Mouse (Mus musculus): Measurements from ENCODE around the gene Cttnbp2. TPM values are rescaled to one million over a fixed set of nuclear protein-coding genes. Genes with fewer than 3 reads are reported as not detected.
"Not testable (repeated sequence)": the region's sequence is repeated elsewhere in the genome, so short reads cannot be mapped to it uniquely, and the experiment has no call there.

Cttnbp2 gene
- polyA plus RNA-seq, 1 experiment from 2014 or later: 55.7 TPM

DNA sequence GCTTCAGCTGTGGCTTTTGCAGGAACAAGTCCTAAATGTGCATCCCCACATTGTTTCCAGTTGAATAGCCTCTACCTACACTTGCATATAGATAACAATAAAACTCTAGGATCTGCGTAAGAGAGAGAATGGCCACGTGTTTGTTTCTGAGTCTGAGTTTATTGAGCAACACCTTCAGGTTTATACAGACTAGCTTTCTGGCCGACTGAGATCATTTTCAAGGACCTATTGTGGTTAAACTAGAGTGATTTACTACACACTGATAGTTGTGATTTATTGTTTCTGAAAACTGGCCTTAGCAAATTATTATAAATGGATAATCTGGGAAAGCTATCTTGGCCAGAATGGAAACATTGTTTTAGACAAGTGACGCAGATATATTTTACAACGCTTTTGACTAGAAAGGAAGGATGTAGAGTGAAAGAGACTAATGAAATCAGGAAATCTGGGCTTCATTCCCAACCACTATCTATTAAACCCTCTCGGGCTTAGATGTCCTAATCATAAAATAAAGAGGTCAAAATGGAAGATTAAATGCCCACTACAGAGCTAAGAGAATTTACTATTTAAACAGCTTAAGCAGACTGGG, 96.7 kb downstream of the Cttnbp2 start:
- Histone ChIP-seq H3K36me3 (ENCODE audit: control insufficient read depth, insufficient read depth, low read length) (peaks cover 29% of the 10 kb centered on the region), H3K4me2 (ENCODE audit: low read length) (no peak overlapping the region), H3K27me3 (replicated peaks; ENCODE audit: control insufficient read depth, insufficient read depth, low read length) (no peaks in the 10 kb centered on the region), H3K27ac (ENCODE audit: low read depth, low read length) (no peak overlapping the region), H3K9me3 (replicated peaks; ENCODE audit: control insufficient read depth, low read length) (no peaks in the 10 kb centered on the region), H3K4me3 (ENCODE audit: low read depth, low read length) (no peak overlapping the region), H3K4me1 (ENCODE audit: control insufficient read depth, insufficient read depth, low read length) (no peaks in the 10 kb centered on the region; the same call in 1 of the 2 replicates), H3K9ac (ENCODE audit: low read length) (no peak overlapping the region)
- ATAC-seq (no peak), DNase-seq (ENCODE audit: low spot score) (no peak)
- 79% methylated on average over 6 of the region's 6 CpGs for WGBS

DNA sequence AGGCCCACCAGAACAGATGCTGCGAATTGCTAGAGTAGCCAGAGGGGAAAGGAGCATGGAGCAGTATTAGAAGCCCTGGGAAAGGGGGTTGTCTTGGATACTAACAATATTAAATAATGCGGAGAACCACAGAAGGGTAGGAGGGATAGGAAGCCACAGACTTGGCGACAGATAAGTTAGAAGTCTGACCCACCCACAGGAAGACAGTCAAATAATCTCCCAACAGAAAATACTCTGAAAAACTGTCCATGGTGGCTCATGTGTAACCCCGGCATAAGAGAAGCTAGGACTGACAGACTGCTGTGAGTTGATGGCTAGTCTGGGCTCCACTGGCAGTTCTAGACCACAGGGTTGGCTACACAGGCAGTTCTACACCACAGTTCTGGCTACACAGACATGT, 98.7 kb downstream of the Cttnbp2 start:
- Histone ChIP-seq H3K4me2 (ENCODE audit: low read length) (no peak overlapping the region), H3K27ac (ENCODE audit: low read depth, low read length) (no peak overlapping the region), H3K4me1 (ENCODE audit: control insufficient read depth, insufficient read depth, low read length) (no peaks in the 10 kb centered on the region), H3K36me3 (ENCODE audit: control insufficient read depth, insufficient read depth, low read length) (peaks cover 37% of the 10 kb centered on the region), H3K27me3 (replicated peaks; ENCODE audit: control insufficient read depth, insufficient read depth, low read length) (no peaks in the 10 kb centered on the region), H3K9me3 (replicated peaks; ENCODE audit: control insufficient read depth, low read length) (no peaks in the 10 kb centered on the region), H3K4me3 (ENCODE audit: low read depth, low read length) (no peak overlapping the region), H3K9ac (ENCODE audit: low read length) (no peak overlapping the region)
- WGBS: 93% methylated on average over 4 of the region's 4 CpGs
- ATAC-seq: no peak
- DNase-seq (ENCODE audit: low spot score): no peak

DNA sequence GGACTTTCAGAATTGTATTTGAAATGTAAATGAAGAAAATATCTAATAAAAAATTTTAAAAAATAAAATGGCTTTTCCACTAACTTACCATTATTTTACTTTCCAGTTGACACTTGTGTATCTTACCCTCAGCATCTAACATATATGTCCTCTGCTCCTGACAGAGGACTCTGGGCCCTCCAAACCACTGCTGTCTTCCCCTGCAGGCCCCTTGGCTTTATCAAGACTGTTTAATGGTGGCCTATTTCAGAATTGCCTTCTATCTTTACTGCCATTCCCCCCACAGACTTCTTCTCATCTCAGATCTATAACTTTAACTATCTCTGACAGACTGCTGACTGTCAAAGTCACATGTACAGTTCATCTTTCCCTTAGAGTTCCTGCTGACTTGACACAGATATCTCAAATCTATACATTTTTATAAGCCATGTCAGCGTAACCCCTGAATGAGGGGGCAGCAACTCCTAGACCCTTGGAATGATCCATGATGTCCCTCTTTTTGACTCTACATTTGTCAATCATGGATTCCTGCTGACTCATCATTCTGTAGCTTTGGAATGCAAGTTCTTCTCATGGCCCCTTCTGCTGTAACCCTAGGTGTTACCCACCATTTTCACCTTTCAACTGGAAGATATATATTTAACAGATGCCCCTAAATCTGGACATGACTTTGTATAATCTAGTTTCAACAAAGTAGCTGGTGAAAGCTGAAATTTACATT, 103.0 kb downstream of the Cttnbp2 start:
- WGBS: 100% methylated on average over 1 of the region's 1 CpGs
- H3K4me1 ChIP-seq (ENCODE audit: control insufficient read depth, insufficient read depth, low read length): no peaks in the 10 kb centered on the region

DNA sequence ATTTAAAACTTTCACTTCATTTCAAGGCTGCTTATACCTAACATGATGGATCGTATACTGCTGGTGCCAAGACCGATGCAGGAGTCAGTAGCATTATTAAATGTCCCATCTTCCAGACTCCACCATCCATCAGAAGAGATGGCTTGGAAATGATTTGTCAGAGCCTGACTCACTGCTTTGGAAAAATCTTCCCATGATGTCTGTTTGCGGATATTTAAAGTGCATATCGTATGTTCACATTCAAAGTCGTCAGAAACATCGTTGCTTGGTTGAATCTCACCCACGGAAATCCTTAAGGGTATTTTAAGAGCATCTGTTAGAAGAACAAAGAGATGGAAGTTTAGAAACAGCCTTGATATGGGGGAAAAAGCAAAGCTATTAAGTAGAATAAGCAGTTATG, 106.2 kb downstream of the Cttnbp2 start:
- Histone ChIP-seq H3K9me3 (replicated peaks; ENCODE audit: control insufficient read depth, low read length) (no peaks in the 10 kb centered on the region), H3K4me2 (ENCODE audit: low read length) (no peak overlapping the region), H3K27ac (ENCODE audit: low read depth, low read length) (no peak overlapping the region), H3K9ac (ENCODE audit: low read length) (no peak overlapping the region), H3K27me3 (replicated peaks; ENCODE audit: control insufficient read depth, insufficient read depth, low read length) (no peaks in the 10 kb centered on the region), H3K4me3 (ENCODE audit: low read depth, low read length) (no peak overlapping the region), H3K36me3 (ENCODE audit: control insufficient read depth, insufficient read depth, low read length) (peaks cover 50% of the 10 kb centered on the region), H3K4me1 (ENCODE audit: control insufficient read depth, insufficient read depth, low read length) (no peaks in the 10 kb centered on the region)
- ATAC-seq (no peak), DNase-seq (ENCODE audit: low spot score) (no peak)
- 96% methylated on average over 7 of the region's 7 CpGs for WGBS

More for the DNA sequence above, 103.0 kb downstream of the Cttnbp2 start:
- DNase-seq (ENCODE audit: low spot score) (no peak), ATAC-seq (no peak)
- Histone ChIP-seq H3K9me3 (replicated peaks; ENCODE audit: control insufficient read depth, low read length) (no peaks in the 10 kb centered on the region), H3K4me3 (ENCODE audit: low read depth, low read length) (no peak overlapping the region), H3K36me3 (ENCODE audit: control insufficient read depth, insufficient read depth, low read length) (peaks cover 44% of the 10 kb centered on the region), H3K27me3 (replicated peaks; ENCODE audit: control insufficient read depth, insufficient read depth, low read length) (no peaks in the 10 kb centered on the region), H3K4me2 (ENCODE audit: low read length) (no peak overlapping the region), H3K9ac (ENCODE audit: low read length) (no peak overlapping the region), H3K27ac (ENCODE audit: low read depth, low read length) (no peak overlapping the region)

DNA sequence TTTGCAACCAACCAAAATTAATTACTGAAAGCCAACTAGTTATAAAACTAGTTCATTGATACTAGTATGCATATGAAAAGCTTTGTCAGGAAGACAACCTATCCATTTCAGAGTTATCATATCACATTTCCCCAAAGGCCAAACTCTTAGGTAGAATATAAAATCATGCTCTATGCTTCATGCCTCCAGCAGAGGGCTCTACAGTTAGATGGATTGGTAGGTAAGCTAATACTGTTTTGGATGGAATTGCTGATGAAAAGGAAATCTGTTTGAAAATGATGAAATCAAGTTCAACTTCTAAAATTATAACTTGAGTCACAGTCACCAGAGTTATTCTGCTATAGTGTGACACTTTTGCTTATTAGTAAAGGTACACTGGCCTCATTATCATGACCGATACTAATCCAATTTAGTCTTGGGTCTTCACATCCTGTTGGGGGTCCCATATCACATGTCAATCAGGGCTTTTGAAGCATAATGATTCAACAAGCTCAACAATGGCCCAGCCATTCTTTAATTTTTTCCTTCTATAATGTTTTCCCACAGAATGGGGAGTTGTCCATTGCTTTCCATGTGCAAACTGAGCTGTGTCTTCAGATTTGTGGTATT, 113.5 kb downstream of the Cttnbp2 start:
- Histone ChIP-seq H3K4me1 (ENCODE audit: control insufficient read depth, insufficient read depth, low read length) (no peaks in the 10 kb centered on the region), H3K4me2 (ENCODE audit: low read length) (no peak overlapping the region), H3K36me3 (ENCODE audit: control insufficient read depth, insufficient read depth, low read length) (peaks cover 54% of the 10 kb centered on the region), H3K9me3 (replicated peaks; ENCODE audit: control insufficient read depth, low read length) (no peaks in the 10 kb centered on the region), H3K4me3 (ENCODE audit: low read depth, low read length) (no peak overlapping the region), H3K27ac (ENCODE audit: low read depth, low read length) (no peak overlapping the region), H3K27me3 (replicated peaks; ENCODE audit: control insufficient read depth, insufficient read depth, low read length) (no peaks in the 10 kb centered on the region), H3K9ac (ENCODE audit: low read length) (no peak overlapping the region)
- ATAC-seq: peak; percentile 60; the same call in 1 of the 2 replicates
- WGBS: 66% methylated on average over 1 of the region's 1 CpGs
- peak; percentile 73 for DNase-seq (ENCODE audit: low spot score)

DNA sequence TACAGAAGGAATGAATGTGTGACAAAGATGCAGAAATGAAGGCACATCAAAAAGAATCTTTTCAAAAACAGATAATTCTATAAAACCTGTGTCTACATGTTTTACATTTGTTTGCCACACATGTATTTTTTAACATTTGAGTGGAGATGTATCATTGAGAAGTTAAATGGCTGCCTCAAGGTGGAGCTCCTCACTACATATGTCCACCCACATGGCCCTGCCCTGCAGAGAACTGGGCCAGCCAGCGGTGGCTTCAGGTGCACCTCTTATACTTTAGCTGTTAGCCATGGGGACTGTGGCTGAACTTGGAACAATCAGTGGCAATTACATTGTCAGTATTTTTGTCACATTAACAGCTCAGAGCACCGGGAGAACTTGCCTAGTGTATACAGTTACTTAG, 133.3 kb downstream of the Cttnbp2 start:
- Histone ChIP-seq H3K27ac (ENCODE audit: low read depth, low read length) (no peak overlapping the region), H3K4me1 (ENCODE audit: control insufficient read depth, insufficient read depth, low read length) (no peaks in the 10 kb centered on the region), H3K9me3 (replicated peaks; ENCODE audit: control insufficient read depth, low read length) (no peaks in the 10 kb centered on the region), H3K36me3 (ENCODE audit: control insufficient read depth, insufficient read depth, low read length) (peaks cover 53% of the 10 kb centered on the region), H3K4me3 (ENCODE audit: low read depth, low read length) (no peak overlapping the region), H3K27me3 (replicated peaks; ENCODE audit: control insufficient read depth, insufficient read depth, low read length) (no peaks in the 10 kb centered on the region), H3K4me2 (ENCODE audit: low read length) (no peak overlapping the region), H3K9ac (ENCODE audit: low read length) (no peak overlapping the region)
- DNase-seq (ENCODE audit: low spot score): no peak
- ATAC-seq: no peak
- 76% methylated on average over 2 of the region's 2 CpGs for WGBS

DNA sequence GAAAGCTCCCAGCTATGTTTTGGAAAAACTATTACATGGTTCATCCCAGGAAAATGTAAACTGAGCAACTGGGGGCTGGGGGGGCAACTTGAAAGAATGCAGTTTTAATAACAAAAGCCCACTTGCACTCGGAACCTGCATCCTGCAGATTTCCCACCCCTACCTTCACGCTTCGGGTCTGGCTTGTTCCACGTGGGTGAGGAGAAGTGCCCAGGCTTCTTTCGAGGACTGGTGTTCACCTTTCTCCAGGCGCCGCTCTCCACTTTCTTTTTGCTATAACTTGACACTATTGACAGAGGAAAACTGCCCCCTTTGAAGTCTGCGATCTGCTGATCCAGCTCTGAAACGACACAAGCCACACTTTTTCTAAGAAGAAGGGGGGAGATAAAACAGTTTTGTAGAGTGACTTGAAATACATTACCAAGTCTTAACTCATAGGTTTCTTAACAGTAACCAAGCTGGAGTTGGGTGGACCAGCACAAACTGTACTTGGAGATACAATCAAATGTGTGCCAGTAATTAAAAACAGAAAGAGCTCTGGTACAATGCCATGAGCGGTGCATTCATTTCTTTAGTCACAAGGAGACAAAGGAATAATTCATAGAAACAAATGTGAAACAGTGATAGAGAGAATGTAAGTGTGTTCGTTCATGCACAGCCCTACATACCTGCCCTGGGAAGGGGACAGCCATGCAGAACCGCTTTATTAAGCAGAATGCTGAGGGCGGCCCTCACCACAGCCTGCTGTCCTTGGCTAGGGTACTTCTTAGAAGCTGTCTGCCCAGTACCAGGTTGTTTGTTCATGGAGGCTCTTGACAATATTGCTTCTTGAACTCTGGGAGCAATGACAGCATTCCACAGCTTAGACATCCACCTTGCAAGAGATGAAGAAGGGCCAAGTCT, 134.1 kb downstream of the Cttnbp2 start:
- Histone ChIP-seq H3K27ac (ENCODE audit: low read depth, low read length) (no peak overlapping the region), H3K9ac (ENCODE audit: low read length) (no peak overlapping the region), H3K4me3 (ENCODE audit: low read depth, low read length) (no peak overlapping the region), H3K4me1 (ENCODE audit: control insufficient read depth, insufficient read depth, low read length) (no peaks in the 10 kb centered on the region), H3K9me3 (replicated peaks; ENCODE audit: control insufficient read depth, low read length) (no peaks in the 10 kb centered on the region), H3K36me3 (ENCODE audit: control insufficient read depth, insufficient read depth, low read length) (peaks cover 51% of the 10 kb centered on the region), H3K4me2 (ENCODE audit: low read length) (no peak overlapping the region), H3K27me3 (replicated peaks; ENCODE audit: control insufficient read depth, insufficient read depth, low read length) (no peaks in the 10 kb centered on the region)
- ATAC-seq (no peak), DNase-seq (ENCODE audit: low spot score) (no peak)
- WGBS: 80% methylated on average over 13 of the region's 13 CpGs

DNA sequence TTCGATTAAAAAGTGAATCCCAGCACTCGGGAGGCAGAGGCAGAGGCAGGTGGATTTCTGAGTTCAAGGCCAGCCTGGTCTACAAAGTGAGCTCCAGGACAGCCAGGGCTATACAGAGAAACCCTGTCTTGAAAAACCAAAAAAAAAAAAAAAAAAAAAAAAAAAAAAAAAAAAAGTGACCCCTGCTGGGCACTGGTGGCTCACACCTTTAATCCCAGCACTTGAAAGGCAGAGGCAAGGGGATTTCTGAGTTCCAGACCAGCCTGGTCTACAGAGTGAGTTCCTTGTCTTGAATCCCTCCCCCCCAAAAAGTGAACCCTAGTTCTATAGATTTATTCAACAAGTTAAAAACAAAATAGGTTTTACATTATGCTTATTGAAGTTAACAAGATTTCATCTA, 136.9 kb downstream of the Cttnbp2 start:
- H3K36me3 ChIP-seq (ENCODE audit: control insufficient read depth, insufficient read depth, low read length): peaks cover 49% of the 10 kb centered on the region
- 93% methylated on average over 2 of the region's 2 CpGs for WGBS
- not testable (repeated sequence) for ATAC-seq; H3K4me3 ChIP-seq (ENCODE audit: low read depth, low read length); H3K9me3 ChIP-seq (replicated peaks; ENCODE audit: control insufficient read depth, low read length); H3K4me2 ChIP-seq (ENCODE audit: low read length); DNase-seq (ENCODE audit: low spot score); H3K9ac ChIP-seq (ENCODE audit: low read length); H3K27me3 ChIP-seq (replicated peaks; ENCODE audit: control insufficient read depth, insufficient read depth, low read length); H3K27ac ChIP-seq (ENCODE audit: low read depth, low read length); H3K4me1 ChIP-seq (ENCODE audit: control insufficient read depth, insufficient read depth, low read length)
